Mouse (Mus musculus) myocyte (in vitro differentiated cells): ENCODE results near the gene Jakmip3.

Source experiments
- MYOD1 ChIP-seq, 3 experiments: IDR thresholded peaks; one replicate each; pipeline ENCODE4 v1.6.1; 2011; ENCODE audit warnings: control low read depth in 2 of 3, low read depth in 2 of 3, mild to moderate bottlenecking in 2 of 3, moderate library complexity in 1 of 3; ENCODE audit not compliant: insufficient read length in 2 of 3, control insufficient read depth in 1 of 3
- POLR2A ChIP-seq: IDR thresholded peaks from one replicate; pipeline ENCODE4 v1.6.1; 2011; ENCODE audit warnings: low read depth, mild to moderate bottlenecking, control low read depth, moderate library complexity; ENCODE audit not compliant: insufficient read length
- REST ChIP-seq: IDR thresholded peaks from one replicate; pipeline ENCODE4 v1.6.1; 2011; ENCODE audit warnings: mild to moderate bottlenecking, control low read depth, moderate library complexity; ENCODE audit not compliant: insufficient read depth, insufficient read length
- USF1 ChIP-seq: IDR thresholded peaks from one replicate; pipeline ENCODE4 v1.6.1; 2011; ENCODE audit warnings: low read depth, mild to moderate bottlenecking, control low read depth, moderate library complexity

- TF ChIP-seq MYOD1 (IDR thresholded peaks at IDR 0.05; ENCODE audit: control insufficient read depth in 1 of 3, insufficient read length in 2 of 3, low read depth in 2 of 3) (no peak), POLR2A (no peak), USF1 (no peak), REST (no peak)
Measured at GRCm38 (mm10) chr7:139119152-139119774, 178.7 kb downstream of the Jakmip3 start.
